Mouse (Mus musculus) ES-E14 (cell line): ENCODE measurements around the gene Ergic1.

Experiments used
- ZC3H11A ChIP-seq: IDR thresholded peaks from 2 replicates; pipeline ENCODE4 v1.6.1; 2012; ENCODE audit warnings: low read depth, mild to moderate bottlenecking, inconsistent platforms, low read length, borderline replicate concordance
- ZNF384 ChIP-seq: IDR thresholded peaks from 2 replicates; pipeline ENCODE4 v1.6.1; 2012; ENCODE audit warnings: low read depth, low read length, inconsistent platforms

GRCm38 (mm10) chr17:26533871-26534372, 27.4 kb upstream of the Ergic1 start:
- no peak for TF ChIP-seq ZC3H11A
- no peak for TF ChIP-seq ZNF384
